Mouse (Mus musculus) kidney, adult 10 weeks (tissue): Measurements from ENCODE around the gene Ptcra. TPM values are rescaled to one million over a fixed set of nuclear protein-coding genes. Genes with fewer than 3 reads are reported as not detected.

ENCODE experiments used
- polyA plus RNA-seq: library from polyadenylated mRNA; stranded (reverse); fragments of 350-450 nt; fragmentation: Illumina TruSeq; extraction: RNeasy Lipid Tissue Mini Kit (QIAGEN cat#74804); gene quantifications from one replicate; pipeline ENCODE4 v1.2.3, GENCODE M21; 2014; ENCODE audit warnings: low read depth, low replicate concordance

The Ptcra gene
- polyA plus RNA-seq, result not detected

GRCm38 (mm10) chr17:46763544-46763943, at the start of gene Ptcra:
Ptcra (minus strand) TSS chr17:46763712.

GRCm38 (mm10) chr17:46782341-46783221, 19.1 kb upstream of the Ptcra start, which contains the start of gene Rpl7l1:
Rpl7l1 (minus strand) TSS chr17:46782672.

GRCm38 (mm10) chr17:46772404-46773277, 9.1 kb upstream of the Ptcra start, which contains the start of gene 2310039H08Rik:
2310039H08Rik (plus strand) TSS chr17:46772635.

GRCm38 (mm10) chr17:46751794-46752556, 11.5 kb downstream of the Ptcra start, which contains the start of gene Cnpy3:
Cnpy3 (minus strand) TSS chr17:46752214.

GRCm38 (mm10) chr17:46728904-46729318, 34.6 kb downstream of the Ptcra start, which contains the start of gene Gnmt:
Gnmt (minus strand) TSS chr17:46729168.

GRCm38 (mm10) chr17:46710959-46711597, 52.4 kb downstream of the Ptcra start, which contains the start of gene Pex6:
Pex6 (plus strand) TSS chr17:46711463.

Other genes with a start within 250 kb of the Ptcra start
- 3.1 TPM for gene Cul9, start 217.3 kb downstream of the Ptcra start, polyA plus RNA-seq
- not detected for gene Srf, start 207.5 kb downstream of the Ptcra start, polyA plus RNA-seq
- 0.16 TPM for gene Ptk7, start 134.2 kb downstream of the Ptcra start, polyA plus RNA-seq
- gene Klc4, start 117.7 kb downstream of the Ptcra start, polyA plus RNA-seq, result 0.36 TPM
- gene Mrpl2, start 117.5 kb downstream of the Ptcra start, polyA plus RNA-seq, result 2.3 TPM
- 0.12 TPM for gene Cul7, start 113.4 kb downstream of the Ptcra start, polyA plus RNA-seq
- 2.3 TPM for gene Rrp36, start 89.4 kb downstream of the Ptcra start, polyA plus RNA-seq
- gene Mea1, start 84.9 kb downstream of the Ptcra start, polyA plus RNA-seq, result 5.7 TPM
- 3.4 TPM for gene Klhdc3, start 82.8 kb downstream of the Ptcra start, polyA plus RNA-seq
- gene Ppp2r5d, start 58.6 kb downstream of the Ptcra start, polyA plus RNA-seq, result 6.3 TPM
- gene Pex6, start 52.2 kb downstream of the Ptcra start, polyA plus RNA-seq, result 0.81 TPM
- 0.44 TPM for gene Gnmt, start 34.5 kb downstream of the Ptcra start, polyA plus RNA-seq
- 0.65 TPM for gene Cnpy3, start 11.5 kb downstream of the Ptcra start, polyA plus RNA-seq
- gene 2310039H08Rik, start 8.9 kb upstream of the Ptcra start, polyA plus RNA-seq, result 22.1 TPM
- 37.9 TPM for gene Rpl7l1, start 19.0 kb upstream of the Ptcra start, polyA plus RNA-seq
- 10.0 TPM for gene Bicral, start 94.8 kb upstream of the Ptcra start, polyA plus RNA-seq
- gene Tbcc, start 127.0 kb upstream of the Ptcra start, polyA plus RNA-seq, result 1.2 TPM
- not detected for gene Prph2, start 146.7 kb upstream of the Ptcra start, polyA plus RNA-seq
- 20.4 TPM for gene Ubr2, start 246.8 kb upstream of the Ptcra start, polyA plus RNA-seq